Mouse (Mus musculus) midbrain, embryonic 16.5 days (tissue): ENCODE measurements around the gene Ildr1. TPM values are rescaled to one million over a fixed set of nuclear protein-coding genes. Genes with fewer than 3 reads are reported as not detected.

ENCODE experiments used
- ATAC-seq: fragments of 200-750 bp; cut with Nextera tagmentation; 2 replicates; pipeline ENCODE4 v1.8.0; 2017; ENCODE audit warnings: moderate TSS enrichment
- H3K27ac ChIP-seq: fragments of 300-500 bp; sonication (generic); 2 replicates; pipeline ENCODE4 v1.5.1; 2014; ENCODE audit warnings: mild to moderate bottlenecking, low read length, mixed read lengths
- H3K27me3 ChIP-seq: fragments of 300-500 bp; sonication (generic); 2 replicates; pipeline ENCODE4 v1.6.1; 2014; ENCODE audit warnings: low read depth, low read length, mixed read lengths; ENCODE audit not compliant: control insufficient read depth, insufficient read depth
- H3K36me3 ChIP-seq: fragments of 300-500 bp; sonication (generic); 2 replicates; pipeline ENCODE4 v1.6.1; 2014; ENCODE audit warnings: mild to moderate bottlenecking, low read length, moderate library complexity, mixed read lengths; ENCODE audit not compliant: control insufficient read depth, insufficient read depth
- H3K4me1 ChIP-seq: fragments of 300-500 bp; sonication (generic); 2 replicates; pipeline ENCODE4 v1.6.1; 2014; ENCODE audit warnings: mild to moderate bottlenecking, low read length, mixed read lengths; ENCODE audit not compliant: control insufficient read depth, insufficient read depth
- H3K4me2 ChIP-seq: fragments of 300-500 bp; sonication (generic); 2 replicates; pipeline ENCODE4 v1.6.1; 2014; ENCODE audit warnings: mild to moderate bottlenecking, low read length, mixed read lengths
- H3K4me3 ChIP-seq: fragments of 300-500 bp; sonication (generic); 2 replicates; pipeline ENCODE4 v1.5.1; 2014; ENCODE audit warnings: low read depth, mild to moderate bottlenecking, low read length, moderate library complexity, mixed read lengths
- H3K9ac ChIP-seq: fragments of 300-500 bp; sonication (generic); 2 replicates; pipeline ENCODE4 v1.6.1; 2014; ENCODE audit warnings: low read depth, low read length, mixed read lengths
- H3K9me3 ChIP-seq: fragments of 300-500 bp; sonication (generic); replicated peaks from 2 replicates; pipeline ENCODE4 v1.6.1; 2014; ENCODE audit warnings: mild to moderate bottlenecking, low read length, mixed read lengths; ENCODE audit not compliant: control insufficient read depth, poor library complexity, severe bottlenecking
- WGBS: fragments of 180-500 bp; shearing (Covaris S2); extraction: QIAGEN DNeasy Blood & Tissue Kit; methylation state at CpG from one replicate; pipeline ENCODE4 v1.1.7; 2014; 5-methylcytosine and 5-hydroxymethylcytosine counted together
- polyA plus RNA-seq: library from polyadenylated mRNA; unstranded; fragments of >200 nt; fragmentation: Nextera tagmentation; extraction: Ambion mirVana; gene quantifications from 2 replicates; pipeline ENCODE4 v1.2.1, GENCODE M21; 2015

Ildr1 gene
- polyA plus RNA-seq, 1 experiment from 2014 or later, result 0.64 TPM

GRCm38 (mm10) chr16:36711760-36712159, 18.0 kb downstream of the Ildr1 start:
- Histone ChIP-seq H3K27ac (no peak overlapping the region), H3K36me3 (no peaks in the 10 kb centered on the region), H3K4me3 (no peak overlapping the region), H3K9ac (no peak overlapping the region), H3K4me1 (no peaks in the 10 kb centered on the region), H3K4me2 (no peak overlapping the region), H3K9me3 (no peaks in the 10 kb centered on the region), H3K27me3 (no peaks in the 10 kb centered on the region)
- 94% methylated on average over 12 of the region's 12 CpGs for WGBS
- no peak for ATAC-seq

- 90% methylated on average over 4 of the region's 4 CpGs for WGBS
- no peak overlapping the region for H3K4me3 ChIP-seq
- no peak for ATAC-seq
- no peak overlapping the region for H3K4me2 ChIP-seq
- H3K9me3 ChIP-seq, result no peaks in the 10 kb centered on the region
- H3K36me3 ChIP-seq, result no peaks in the 10 kb centered on the region
- no peaks in the 10 kb centered on the region for H3K27me3 ChIP-seq
- no peak overlapping the region for H3K27ac ChIP-seq
- no peaks in the 10 kb centered on the region for H3K4me1 ChIP-seq
- H3K9ac ChIP-seq, result no peak overlapping the region
Observed at GRCm38 (mm10) chr16:36717481-36717880, 23.7 kb downstream of the Ildr1 start.

GRCm38 (mm10) chr16:36718637-36719036, 24.9 kb downstream of the Ildr1 start:
- no peaks in the 10 kb centered on the region for H3K36me3 ChIP-seq
- no peaks in the 10 kb centered on the region for H3K9me3 ChIP-seq
- no peak overlapping the region for H3K4me3 ChIP-seq
- no peak overlapping the region for H3K9ac ChIP-seq
- no peak overlapping the region for H3K27ac ChIP-seq
- no peak overlapping the region for H3K4me2 ChIP-seq
- H3K27me3 ChIP-seq, result no peaks in the 10 kb centered on the region
- no peaks in the 10 kb centered on the region for H3K4me1 ChIP-seq
- ATAC-seq, result no peak

- ATAC-seq, result no peak
Observed at GRCm38 (mm10) chr16:36720194-36721055, 26.6 kb downstream of the Ildr1 start.

GRCm38 (mm10) chr16:36722739-36723138, 29.0 kb downstream of the Ildr1 start:
- Histone ChIP-seq H3K4me3 (no peak overlapping the region), H3K36me3 (no peaks in the 10 kb centered on the region), H3K4me2 (no peak overlapping the region), H3K27me3 (no peaks in the 10 kb centered on the region), H3K27ac (no peak overlapping the region), H3K4me1 (no peaks in the 10 kb centered on the region), H3K9ac (no peak overlapping the region), H3K9me3 (no peaks in the 10 kb centered on the region)
- no peak for ATAC-seq
- 17% methylated on average over 4 of the region's 4 CpGs for WGBS

More at GRCm38 (mm10) chr16:36720194-36721055, 26.6 kb downstream of the Ildr1 start:
- Histone ChIP-seq H3K36me3 (no peaks in the 10 kb centered on the region), H3K27me3 (no peaks in the 10 kb centered on the region), H3K4me1 (no peaks in the 10 kb centered on the region), H3K9me3 (no peaks in the 10 kb centered on the region), H3K27ac (no peak overlapping the region), H3K4me2 (no peak overlapping the region), H3K4me3 (no peak overlapping the region), H3K9ac (no peak overlapping the region)
- WGBS, result 65% methylated on average over 13 of the region's 13 CpGs

GRCm38 (mm10) chr16:36723880-36724443, 30.2 kb downstream of the Ildr1 start:
- no peak overlapping the region for H3K27ac ChIP-seq
- H3K36me3 ChIP-seq, result no peaks in the 10 kb centered on the region
- no peaks in the 10 kb centered on the region for H3K27me3 ChIP-seq
- H3K4me2 ChIP-seq, result no peak overlapping the region
- no peak for ATAC-seq
- H3K4me3 ChIP-seq, result no peak overlapping the region
- no peaks in the 10 kb centered on the region for H3K9me3 ChIP-seq
- H3K9ac ChIP-seq, result no peak overlapping the region
- H3K4me1 ChIP-seq, result no peaks in the 10 kb centered on the region
- WGBS, result 65% methylated on average over 3 of the region's 3 CpGs

GRCm38 (mm10) chr16:36728959-36729358, 35.2 kb downstream of the Ildr1 start:
- H3K4me3 ChIP-seq, result no peak overlapping the region
- H3K4me1 ChIP-seq, result no peaks in the 10 kb centered on the region
- no peak overlapping the region for H3K9ac ChIP-seq
- ATAC-seq, result no peak
- H3K27ac ChIP-seq, result no peak overlapping the region
- H3K36me3 ChIP-seq, result no peaks in the 10 kb centered on the region
- no peaks in the 10 kb centered on the region for H3K9me3 ChIP-seq
- WGBS, result 92% methylated on average over 2 of the region's 2 CpGs
- H3K27me3 ChIP-seq, result no peaks in the 10 kb centered on the region
- no peak overlapping the region for H3K4me2 ChIP-seq

- no peak overlapping the region for H3K4me2 ChIP-seq
- no peak for ATAC-seq
- no peak overlapping the region for H3K9ac ChIP-seq
- no peaks in the 10 kb centered on the region for H3K9me3 ChIP-seq
- no peaks in the 10 kb centered on the region for H3K27me3 ChIP-seq
- H3K4me3 ChIP-seq, result no peak overlapping the region
- H3K4me1 ChIP-seq, result no peaks in the 10 kb centered on the region
- H3K27ac ChIP-seq, result no peak overlapping the region
- no peaks in the 10 kb centered on the region for H3K36me3 ChIP-seq
Observed at GRCm38 (mm10) chr16:36732572-36732971, 38.8 kb downstream of the Ildr1 start.

GRCm38 (mm10) chr16:36733827-36734226, 40.0 kb downstream of the Ildr1 start:
- Histone ChIP-seq H3K4me2 (no peak overlapping the region), H3K4me1 (no peaks in the 10 kb centered on the region), H3K9me3 (no peaks in the 10 kb centered on the region), H3K4me3 (no peak overlapping the region), H3K9ac (no peak overlapping the region), H3K36me3 (no peaks in the 10 kb centered on the region), H3K27me3 (no peaks in the 10 kb centered on the region), H3K27ac (no peak overlapping the region)
- ATAC-seq, result no peak
- 52% methylated on average over 1 of the region's 1 CpGs for WGBS
